Mouse (Mus musculus) hindbrain, embryonic 16.5 days (tissue): ENCODE results near the gene Lamb1. TPM values are rescaled to one million over a fixed set of nuclear protein-coding genes. Genes with fewer than 3 reads are reported as not detected.

Experiments used
- ATAC-seq: fragments of 200-750 bp; cut with Nextera tagmentation; 2 replicates; pipeline ENCODE4 v1.8.0; 2017; ENCODE audit warnings: moderate TSS enrichment, moderate library complexity
- H3K27ac ChIP-seq: fragments of 300-500 bp; sonication (generic); 2 replicates; pipeline ENCODE4 v1.5.1; 2014; ENCODE audit warnings: low read depth, mild to moderate bottlenecking, control low read depth, low read length, moderate library complexity
- H3K27me3 ChIP-seq: fragments of 300-500 bp; sonication (generic); replicated peaks from 2 replicates; pipeline ENCODE4 v1.6.1; 2014; ENCODE audit warnings: low read length; ENCODE audit not compliant: control insufficient read depth, insufficient read depth
- H3K36me3 ChIP-seq: fragments of 300-500 bp; sonication (generic); 2 replicates; pipeline ENCODE4 v1.6.1; 2014; ENCODE audit warnings: mild to moderate bottlenecking, low read length, moderate library complexity, mixed read lengths; ENCODE audit not compliant: control insufficient read depth, insufficient read depth
- H3K4me1 ChIP-seq: fragments of 300-500 bp; sonication (generic); 2 replicates; pipeline ENCODE4 v1.6.1; 2014; ENCODE audit warnings: low read depth, low read length; ENCODE audit not compliant: control insufficient read depth, insufficient read depth
- H3K4me2 ChIP-seq: fragments of 300-500 bp; sonication (generic); 2 replicates; pipeline ENCODE4 v1.6.1; 2014; ENCODE audit warnings: mild to moderate bottlenecking, low read length, control low read depth, moderate library complexity
- H3K4me3 ChIP-seq: fragments of 300-500 bp; sonication (generic); 2 replicates; pipeline ENCODE4 v1.5.1; 2014; ENCODE audit warnings: mild to moderate bottlenecking, low read length, control low read depth, moderate library complexity
- H3K9ac ChIP-seq: fragments of 300-500 bp; sonication (generic); 2 replicates; pipeline ENCODE4 v1.6.1; 2014; ENCODE audit warnings: low read depth, mild to moderate bottlenecking, control low read depth, low read length, moderate library complexity
- H3K9me3 ChIP-seq: fragments of 300-500 bp; sonication (generic); 2 replicates; pipeline ENCODE4 v1.6.1; 2014; ENCODE audit warnings: mild to moderate bottlenecking, low read length, moderate library complexity; ENCODE audit not compliant: control insufficient read depth
- WGBS: fragments of 180-500 bp; shearing (Covaris S2); extraction: QIAGEN DNeasy Blood & Tissue Kit; methylation state at CpG from one replicate; pipeline ENCODE4 v1.1.7; 2014; 5-methylcytosine and 5-hydroxymethylcytosine counted together
- polyA plus RNA-seq: library from polyadenylated mRNA; unstranded; fragments of >200 nt; fragmentation: Nextera tagmentation; extraction: Ambion mirVana; gene quantifications from 2 replicates; pipeline ENCODE4 v1.2.1, GENCODE M21; 2015

Lamb1 gene
- polyA plus RNA-seq, 1 experiment from 2014 or later = 16.9 TPM

GRCm38 (mm10) chr12:31298530-31298929 is 33.5 kb downstream of the Lamb1 start:
- ATAC-seq = no peak
- no peak overlapping the region for H3K9ac ChIP-seq
- H3K4me3 ChIP-seq = no peak overlapping the region
- no peaks in the 10 kb centered on the region for H3K4me1 ChIP-seq
- H3K36me3 ChIP-seq = peaks cover 2% of the 10 kb centered on the region; the same call in 1 of the 2 replicates
- no peak overlapping the region for H3K27ac ChIP-seq
- no peaks in the 10 kb centered on the region for H3K27me3 ChIP-seq
- H3K9me3 ChIP-seq = no peaks in the 10 kb centered on the region
- WGBS = 91% methylated on average over 8 of the region's 8 CpGs
- H3K4me2 ChIP-seq = no peak overlapping the region

- Histone ChIP-seq H3K4me3 (no peak overlapping the region), H3K27me3 (no peaks in the 10 kb centered on the region), H3K4me1 (no peaks in the 10 kb centered on the region), H3K9ac (no peak overlapping the region), H3K4me2 (no peak overlapping the region), H3K36me3 (peaks cover 2% of the 10 kb centered on the region; the same call in 1 of the 2 replicates), H3K9me3 (no peaks in the 10 kb centered on the region), H3K27ac (no peak overlapping the region)
- no peak for ATAC-seq
- WGBS = 91% methylated on average over 3 of the region's 3 CpGs
These were observed 34.1 kb downstream of the Lamb1 start for GRCm38 (mm10) chr12:31299126-31299525.

GRCm38 (mm10) chr12:31299676-31300197 is 34.7 kb downstream of the Lamb1 start:
- no peak for ATAC-seq
- WGBS = 89% methylated on average over 14 of the region's 14 CpGs
- Histone ChIP-seq H3K4me2 (no peak overlapping the region), H3K9me3 (no peaks in the 10 kb centered on the region), H3K9ac (no peak overlapping the region), H3K27ac (no peak overlapping the region), H3K36me3 (peaks cover 2% of the 10 kb centered on the region; the same call in 1 of the 2 replicates), H3K27me3 (no peaks in the 10 kb centered on the region), H3K4me3 (no peak overlapping the region), H3K4me1 (no peaks in the 10 kb centered on the region)

GRCm38 (mm10) chr12:31300276-31300675 is 35.2 kb downstream of the Lamb1 start:
- no peak for ATAC-seq
- Histone ChIP-seq H3K4me3 (no peak overlapping the region), H3K9me3 (no peaks in the 10 kb centered on the region), H3K36me3 (peaks cover 2% of the 10 kb centered on the region; the same call in 1 of the 2 replicates), H3K4me1 (no peaks in the 10 kb centered on the region), H3K9ac (no peak overlapping the region), H3K4me2 (no peak overlapping the region), H3K27ac (no peak overlapping the region), H3K27me3 (no peaks in the 10 kb centered on the region)
- WGBS = 93% methylated on average over 9 of the region's 9 CpGs

GRCm38 (mm10) chr12:31302266-31302665 is 37.2 kb downstream of the Lamb1 start:
- 0 out of 2 replicates have a peak, but pooled peaks have one; percentile 7 for ATAC-seq
- peaks cover 2% of the 10 kb centered on the region; the same call in 1 of the 2 replicates for H3K36me3 ChIP-seq

GRCm38 (mm10) chr12:31302766-31303511 is 37.9 kb downstream of the Lamb1 start:
- no peaks in the 10 kb centered on the region for H3K4me1 ChIP-seq
- no peak overlapping the region for H3K4me3 ChIP-seq
- peaks cover 2% of the 10 kb centered on the region; the same call in 1 of the 2 replicates for H3K36me3 ChIP-seq
- H3K27me3 ChIP-seq = no peaks in the 10 kb centered on the region
- no peak overlapping the region for H3K27ac ChIP-seq
- no peaks in the 10 kb centered on the region for H3K9me3 ChIP-seq
- no peak overlapping the region for H3K4me2 ChIP-seq
- no peak overlapping the region for H3K9ac ChIP-seq
- ATAC-seq = peak; percentile 74
- 69% methylated on average over 16 of the region's 16 CpGs for WGBS

More at GRCm38 (mm10) chr12:31302266-31302665, 37.2 kb downstream of the Lamb1 start:
- Histone ChIP-seq H3K4me2 (no peak overlapping the region), H3K4me1 (no peaks in the 10 kb centered on the region), H3K4me3 (no peak overlapping the region), H3K9me3 (no peaks in the 10 kb centered on the region), H3K27me3 (no peaks in the 10 kb centered on the region), H3K27ac (no peak overlapping the region), H3K9ac (no peak overlapping the region)
- 74% methylated on average over 5 of the region's 5 CpGs for WGBS

- ATAC-seq = no peak
- Histone ChIP-seq H3K36me3 (no peaks in the 10 kb centered on the region; the same call in 1 of the 2 replicates), H3K9ac (no peak overlapping the region), H3K4me1 (no peaks in the 10 kb centered on the region), H3K9me3 (no peaks in the 10 kb centered on the region), H3K4me3 (no peak overlapping the region), H3K4me2 (no peak overlapping the region), H3K27ac (no peak overlapping the region), H3K27me3 (no peaks in the 10 kb centered on the region)
- 65% methylated on average over 5 of the region's 5 CpGs for WGBS
These were observed 41.1 kb downstream of the Lamb1 start for GRCm38 (mm10) chr12:31306075-31306675.

- H3K27me3 ChIP-seq = no peaks in the 10 kb centered on the region
- no peaks in the 10 kb centered on the region for H3K9me3 ChIP-seq
- no peaks in the 10 kb centered on the region for H3K36me3 ChIP-seq
- H3K4me2 ChIP-seq = no peak overlapping the region
- ATAC-seq = peak; percentile 18; the same call in 1 of the 2 replicates
- no peaks in the 10 kb centered on the region for H3K4me1 ChIP-seq
- 85% methylated on average over 8 of the region's 8 CpGs for WGBS
- no peak overlapping the region for H3K4me3 ChIP-seq
- no peak overlapping the region for H3K27ac ChIP-seq
- H3K9ac ChIP-seq = no peak overlapping the region
These were observed 42.0 kb downstream of the Lamb1 start for GRCm38 (mm10) chr12:31307011-31307410.

- H3K27me3 ChIP-seq = no peaks in the 10 kb centered on the region
- WGBS = 90% methylated on average over 8 of the region's 8 CpGs
- ATAC-seq = no peak
- no peak overlapping the region for H3K27ac ChIP-seq
- H3K4me1 ChIP-seq = no peaks in the 10 kb centered on the region
- no peak overlapping the region for H3K4me3 ChIP-seq
- H3K4me2 ChIP-seq = no peak overlapping the region
- H3K9ac ChIP-seq = no peak overlapping the region
- H3K9me3 ChIP-seq = no peaks in the 10 kb centered on the region
- no peaks in the 10 kb centered on the region for H3K36me3 ChIP-seq
These were observed 42.7 kb downstream of the Lamb1 start for GRCm38 (mm10) chr12:31307756-31308155.
